Mouse (Mus musculus) C2C12 (cell line): ENCODE measurements around the gene Smg8. TPM values are rescaled to one million over a fixed set of nuclear protein-coding genes. Genes with fewer than 3 reads are reported as not detected.

Source experiments
- H3K27me3 ChIP-seq: one replicate; pipeline ENCODE4 v1.6.1; 2011; ENCODE audit not compliant: control insufficient read depth, insufficient read depth, insufficient read length
- H3K36me3 ChIP-seq: one replicate; pipeline ENCODE4 v1.6.1; 2011; ENCODE audit not compliant: control insufficient read depth, insufficient read depth
- H3K4me3 ChIP-seq: one replicate; pipeline ENCODE4 v1.5.1; 2011; ENCODE audit warnings: mild to moderate bottlenecking, control low read depth; ENCODE audit not compliant: poor library complexity, insufficient read depth, severe bottlenecking
- H3K79me2 ChIP-seq: one replicate; pipeline ENCODE4 v1.6.1; 2011; ENCODE audit not compliant: control insufficient read depth, insufficient read depth
- H3K79me3 ChIP-seq: one replicate; pipeline ENCODE4 v1.6.1; 2011; ENCODE audit warnings: low read depth, control low read depth
- H3ac ChIP-seq: one replicate; pipeline ENCODE3; 2011; ENCODE audit warnings: low read depth; ENCODE audit not compliant: control insufficient read depth, insufficient read length
- CEBPB ChIP-seq: IDR thresholded peaks from one replicate; pipeline ENCODE4 v1.6.1; 2011; ENCODE audit warnings: low read depth, mild to moderate bottlenecking, control low read depth, moderate library complexity
- CTCF ChIP-seq: IDR thresholded peaks from one replicate; pipeline ENCODE4 v1.5.1; 2011; ENCODE audit not compliant: control insufficient read depth, insufficient read depth, insufficient read length
- FOSL1 ChIP-seq: IDR thresholded peaks from one replicate; pipeline ENCODE4 v1.8.0; 2011; ENCODE audit warnings: mild to moderate bottlenecking, low read length; ENCODE audit not compliant: poor library complexity, insufficient read depth, severe bottlenecking
- MAX ChIP-seq: IDR thresholded peaks from one replicate; pipeline ENCODE4 v1.6.1; 2011; ENCODE audit warnings: mild to moderate bottlenecking, control low read depth
- MYOD1 ChIP-seq: IDR thresholded peaks from one replicate; pipeline ENCODE4 v1.6.1; 2011; ENCODE audit warnings: low read depth; ENCODE audit not compliant: control insufficient read depth, insufficient read length
- MYOG ChIP-seq: IDR thresholded peaks from one replicate; pipeline ENCODE4 v1.6.1; 2011; ENCODE audit not compliant: control insufficient read depth, insufficient read length; ENCODE audit errors: extremely low read depth
- USF1 ChIP-seq: IDR thresholded peaks from one replicate; pipeline ENCODE4 v1.6.1; 2011; ENCODE audit warnings: low read depth, mild to moderate bottlenecking, control low read depth, moderate library complexity
- polyA plus RNA-seq: library from polyadenylated mRNA; unstranded; fragments of >200 nt; fragmentation: generic; extraction: Trizol; gene quantifications from one replicate; pipeline ENCODE4 v1.2.1, GENCODE M21; 2012; ENCODE audit warnings: missing spikeins

The Smg8 gene
- polyA plus RNA-seq, 1 experiment: 14.4 TPM

- Histone ChIP-seq H3K36me3 (peaks cover 85% of the 10 kb centered on the region), H3ac (no peak overlapping the region), H3K79me3 (peaks cover 4% of the 10 kb centered on the region), H3K4me3 (no peak overlapping the region), H3K27me3 (no peaks in the 10 kb centered on the region), H3K79me2 (peaks cover 31% of the 10 kb centered on the region)
- TF ChIP-seq MYOD1: no peak
- TF ChIP-seq MAX: no peak
- no peak for TF ChIP-seq CTCF
- no peak for TF ChIP-seq FOSL1
- TF ChIP-seq MYOG: no peak
- no peak for TF ChIP-seq CEBPB
- TF ChIP-seq USF1: no peak
These were observed 35.3 kb upstream of the Smg8 start for GRCm38 (mm10) chr11:87121864-87122263.

- Histone ChIP-seq H3K79me2 (peaks cover 95% of the 10 kb centered on the region), H3K27me3 (no peaks in the 10 kb centered on the region), H3K79me3 (peaks cover 86% of the 10 kb centered on the region), H3ac (peak overlapping the region; percentile 95), H3K4me3 (peak overlapping the region; percentile 90), H3K36me3 (peaks cover 58% of the 10 kb centered on the region)
- TF ChIP-seq MYOD1 (no peak), CEBPB (no peak), USF1 (no peak), MAX (no peak), MYOG (no peak), CTCF (no peak), FOSL1 (no peak)
These were observed 23.8 kb upstream of the Smg8 start for GRCm38 (mm10) chr11:87110172-87110909.

GRCm38 (mm10) chr11:87109519-87110171 lies 23.1 kb upstream of the Smg8 start:
- peak overlapping the region; percentile 90 for H3K4me3 ChIP-seq
- no peaks in the 10 kb centered on the region for H3K27me3 ChIP-seq
- H3K79me3 ChIP-seq: peaks cover 79% of the 10 kb centered on the region
- H3ac ChIP-seq: peak overlapping the region; percentile 95
- peaks cover 95% of the 10 kb centered on the region for H3K79me2 ChIP-seq
- TF ChIP-seq USF1 (no peak), MYOD1 (no peak), FOSL1 (no peak), CEBPB (no peak), MAX (no peak), CTCF (no peak), MYOG (no peak)
- H3K36me3 ChIP-seq: peaks cover 58% of the 10 kb centered on the region

GRCm38 (mm10) chr11:87108755-87109518 lies 22.4 kb upstream of the Smg8 start, which contains the start of gene Ska2:
Gene Ska2 (plus strand): TSS chr11:87109234.
- peaks cover 58% of the 10 kb centered on the region for H3K36me3 ChIP-seq
- TF ChIP-seq CEBPB: no peak
- peak; percentile 21 for TF ChIP-seq MAX

GRCm38 (mm10) chr11:87108409-87108754 lies 21.8 kb upstream of the Smg8 start, which contains the start of gene Prr11:
Gene Prr11 (minus strand): TSS chr11:87108708.
- TF ChIP-seq CEBPB (no peak), MAX (no peak), CTCF (no peak), USF1 (no peak), MYOD1 (no peak), FOSL1 (no peak), MYOG (no peak)
- H3ac ChIP-seq: peak within 1 kb of the TSS; percentile 95

More at GRCm38 (mm10) chr11:87108755-87109518, 22.4 kb upstream of the Smg8 start, which contains the start of gene Ska2:
- Histone ChIP-seq H3K27me3 (no peaks in the 10 kb centered on the region), H3K4me3 (peak within 1 kb of the TSS; percentile 90), H3K79me3 (peaks cover 72% of the 10 kb centered on the region), H3K79me2 (peaks cover 88% of the 10 kb centered on the region), H3ac (peak within 1 kb of the TSS; percentile 95)

More at GRCm38 (mm10) chr11:87108409-87108754, 21.8 kb upstream of the Smg8 start, which contains the start of gene Prr11:
- Histone ChIP-seq H3K79me3 (peaks cover 67% of the 10 kb centered on the region), H3K27me3 (no peaks in the 10 kb centered on the region), H3K4me3 (peak within 1 kb of the TSS; percentile 90), H3K79me2 (peaks cover 83% of the 10 kb centered on the region), H3K36me3 (peaks cover 58% of the 10 kb centered on the region)
